Mouse (Mus musculus) kidney, postnatal 36 days (tissue): ENCODE measurements at regions not wholly inside any gene's neighbourhood (a gene's known extent, or its start where the extent isn't known, plus 50 kb on each side); places are given as distances from the start of the nearest gene placed in this dataset.

ENCODE experiments used
- DNase-seq, 2 experiments: peaks; one replicate each; pipeline ENCODE4 v3.0.0; 2021 to 2022; ENCODE audit warnings: mixed read lengths in 2 of 2

DNA sequence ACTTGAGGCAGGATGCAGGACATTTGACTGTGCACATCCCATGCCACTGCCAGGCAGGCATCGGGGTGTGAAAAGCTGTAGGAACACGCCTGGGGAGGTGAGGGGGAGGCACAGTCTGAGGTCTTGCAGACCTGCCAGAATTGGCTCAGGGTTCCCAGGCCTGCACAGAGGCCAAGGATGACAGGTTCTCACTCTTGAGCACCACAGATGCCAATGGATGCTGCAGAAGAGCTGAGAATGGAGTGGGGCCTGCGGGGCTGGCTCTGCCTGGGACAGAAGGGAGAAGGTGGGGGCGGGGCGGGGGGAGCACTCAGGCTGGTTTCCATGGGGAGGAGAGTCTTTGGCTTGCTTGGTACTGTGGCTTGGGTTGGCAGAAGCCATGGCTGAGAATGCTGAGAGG, 469.2 kb upstream of the Syt1 start:
- DNase-seq: no peak

DNA sequence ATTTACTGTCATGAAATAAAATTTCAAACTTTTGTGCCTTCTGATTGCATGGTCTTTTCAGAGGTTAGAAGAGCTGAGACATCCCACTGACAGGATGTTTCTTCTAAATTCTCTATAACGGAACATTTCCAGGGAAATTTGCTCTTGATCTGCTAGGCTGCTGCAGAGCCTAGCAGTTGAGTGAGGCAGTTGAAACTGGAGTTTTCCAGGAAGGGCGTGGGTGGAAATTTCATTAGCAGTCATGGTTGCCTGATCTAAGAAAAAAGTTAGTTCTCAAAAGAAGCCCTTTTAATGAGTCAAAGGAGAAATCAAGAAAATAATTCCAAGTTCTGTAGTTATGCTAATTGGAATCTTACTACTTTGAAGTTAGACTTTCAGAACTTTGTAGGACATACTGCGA, 455.7 kb upstream of the Syt1 start:
- DNase-seq: no peak

GRCm38 (mm10) chr10:109431112-109431511, 420.3 kb upstream of the Syt1 start:
- DNase-seq: no peak

- DNase-seq: no peak
Measured at GRCm38 (mm10) chr10:109427878-109428277, 417.1 kb upstream of the Syt1 start.

DNA sequence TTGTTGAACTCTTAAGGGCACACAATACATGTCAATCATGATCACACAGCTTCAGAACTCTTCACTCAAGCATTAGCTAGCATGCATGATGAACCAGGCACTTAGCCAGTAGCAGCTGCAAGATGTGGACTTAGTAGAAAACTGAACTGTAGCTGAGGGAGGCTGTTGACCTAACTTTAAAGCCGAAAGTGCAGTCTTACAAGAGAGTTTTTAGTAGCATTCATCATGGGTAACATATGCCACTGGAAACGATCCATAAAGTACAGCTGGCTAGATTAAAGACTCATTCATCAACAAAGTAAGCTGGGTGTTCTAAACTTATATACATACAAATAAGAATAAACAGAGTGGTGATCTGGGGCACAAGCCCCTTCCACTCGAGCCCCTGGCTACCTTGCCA, 396.2 kb upstream of the Syt1 start:
- DNase-seq: no peak

DNA sequence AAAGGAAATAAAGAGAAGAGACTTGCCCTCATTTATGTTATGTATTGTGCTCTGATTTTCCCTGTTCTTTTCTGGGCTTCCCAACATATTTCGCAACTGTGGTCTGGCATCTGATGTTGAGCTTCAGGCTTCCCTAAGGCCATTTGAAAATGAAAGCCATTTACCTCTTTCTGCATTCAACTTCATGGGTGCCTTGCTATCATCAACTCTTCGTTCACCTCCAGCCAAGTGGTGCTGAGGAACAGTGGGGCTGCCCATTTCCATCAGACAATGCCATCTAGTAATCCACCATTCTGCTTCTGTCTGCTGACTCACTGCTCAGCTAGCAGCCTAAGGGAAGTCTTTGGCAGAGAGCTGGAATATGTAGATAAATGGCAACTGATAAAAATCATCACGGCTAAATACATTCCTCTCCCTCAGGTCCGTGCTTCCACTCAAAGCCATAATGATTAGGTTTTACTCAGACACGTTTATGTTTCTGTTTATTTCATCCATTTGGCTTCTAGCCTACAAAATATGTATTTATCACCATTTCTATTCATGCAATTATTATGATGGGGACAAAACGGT, 394.4 kb upstream of the Syt1 start:
- no peak for DNase-seq

- no peak for DNase-seq
Measured at GRCm38 (mm10) chr10:109383758-109384157, 373.0 kb upstream of the Syt1 start.

GRCm38 (mm10) chr10:109378846-109379245, 368.1 kb upstream of the Syt1 start:
- no peak for DNase-seq

DNA sequence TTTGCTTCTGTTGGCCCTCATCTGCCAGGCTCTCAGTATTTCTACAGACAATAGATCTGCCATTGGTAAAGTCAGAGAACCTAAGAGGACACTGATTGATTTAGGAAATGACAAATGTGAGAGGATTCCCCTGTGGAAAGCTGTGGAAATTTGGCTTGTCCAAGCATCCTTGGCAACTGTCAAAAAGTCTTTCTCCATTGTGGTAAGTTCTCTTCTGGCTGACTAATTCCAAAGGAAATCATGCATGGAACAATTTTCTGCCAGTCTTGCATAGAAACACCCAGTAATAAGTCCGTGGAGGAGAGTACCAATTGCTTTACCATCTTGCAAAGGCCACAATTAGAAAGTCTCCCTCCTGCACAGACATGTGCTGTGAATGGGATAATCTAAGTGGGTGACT, 349.4 kb upstream of the Syt1 start:
- no peak for DNase-seq

GRCm38 (mm10) chr10:109358812-109359211, 348.0 kb upstream of the Syt1 start:
- no peak for DNase-seq

GRCm38 (mm10) chr10:109332846-109333386, 322.1 kb upstream of the Syt1 start:
- DNase-seq: no peak

DNA sequence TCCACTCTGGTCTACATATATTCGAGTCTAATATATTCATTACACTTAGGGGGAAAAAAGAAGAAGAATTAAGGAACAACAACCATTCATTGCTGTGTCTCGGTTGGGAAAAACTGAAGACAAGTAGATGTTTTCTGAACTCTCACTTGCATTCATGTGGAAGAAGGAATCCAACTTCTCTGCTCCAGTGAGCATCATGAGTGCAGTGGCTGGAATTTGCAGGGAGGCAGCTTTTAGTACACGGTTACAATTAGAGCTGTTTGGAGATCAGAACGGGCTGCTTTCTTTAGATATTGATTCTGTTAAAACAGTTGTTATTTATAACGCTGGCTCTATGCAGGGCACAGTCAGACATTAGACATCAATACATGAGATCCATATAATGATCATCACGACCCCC, 298.5 kb upstream of the Syt1 start:
- no peak for DNase-seq

- no peak for DNase-seq
Measured at GRCm38 (mm10) chr10:109300199-109300598, 289.4 kb upstream of the Syt1 start.

- DNase-seq: no peak
Measured at GRCm38 (mm10) chr10:109299785-109300184, 289.0 kb upstream of the Syt1 start.

DNA sequence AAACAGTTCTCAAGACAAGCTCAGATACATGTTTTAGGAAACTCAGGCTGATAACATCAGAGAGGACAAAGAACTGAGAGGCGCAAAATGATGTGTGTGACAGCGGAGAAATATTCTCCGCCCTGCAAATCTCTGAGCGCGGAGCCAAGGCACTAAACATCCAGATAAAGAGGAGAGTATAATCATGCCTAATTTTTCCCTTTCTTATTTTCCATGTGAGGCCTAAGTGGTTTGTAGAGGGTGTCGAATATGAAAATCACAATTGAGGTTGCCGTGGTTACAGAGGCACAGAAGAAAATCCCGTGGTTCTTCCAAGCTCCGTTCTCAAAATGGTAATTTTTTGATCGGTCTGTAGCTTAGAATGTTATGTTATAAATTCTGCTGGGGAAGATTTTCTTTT, 272.6 kb upstream of the Syt1 start:
- no peak for DNase-seq

- no peak for DNase-seq
Measured at GRCm38 (mm10) chr10:109249781-109250180, 239.0 kb upstream of the Syt1 start.

DNA sequence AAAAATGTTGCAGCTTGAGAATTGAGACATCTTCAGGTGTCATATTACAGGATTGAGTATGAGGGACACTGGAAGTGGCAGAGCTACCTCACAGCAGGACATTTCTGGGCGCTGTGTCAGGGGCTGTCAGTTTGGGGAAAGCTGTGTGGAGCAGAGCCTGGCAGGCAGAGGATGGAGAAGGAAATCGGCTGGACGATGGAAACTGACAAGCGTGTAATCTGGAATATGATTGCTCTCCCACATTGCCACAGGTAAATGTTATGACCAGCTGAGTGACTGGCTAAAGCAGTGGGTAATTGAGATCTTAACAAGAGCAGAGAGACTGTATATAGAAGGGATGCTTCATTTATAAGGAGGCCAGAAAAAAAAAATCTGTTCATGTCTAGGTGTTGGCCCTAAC, 235.5 kb upstream of the Syt1 start:
- DNase-seq: no peak

DNA sequence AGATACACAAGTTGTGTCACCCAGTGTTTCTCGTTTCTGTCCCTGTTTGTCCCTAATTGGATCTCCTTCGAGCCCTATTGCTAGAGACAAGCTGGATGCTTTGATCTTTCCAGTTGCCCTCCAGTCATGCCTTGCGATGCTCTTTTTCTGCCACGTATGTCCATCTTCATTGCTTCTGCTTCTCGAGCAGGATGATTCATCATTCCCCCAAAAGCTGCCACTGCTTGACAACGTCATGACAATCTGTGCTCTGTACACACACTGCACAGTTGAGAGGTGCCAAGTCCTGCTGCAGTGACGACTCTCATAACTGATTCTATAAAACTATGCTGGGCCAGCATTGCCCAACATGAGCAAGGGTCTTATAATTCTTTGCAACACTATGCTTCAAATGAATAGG, 226.2 kb upstream of the Syt1 start:
- no peak for DNase-seq

GRCm38 (mm10) chr10:109226989-109227388, 216.2 kb upstream of the Syt1 start:
- no peak for DNase-seq

GRCm38 (mm10) chr10:109188761-109189503, 178.2 kb upstream of the Syt1 start:
- DNase-seq: no peak

DNA sequence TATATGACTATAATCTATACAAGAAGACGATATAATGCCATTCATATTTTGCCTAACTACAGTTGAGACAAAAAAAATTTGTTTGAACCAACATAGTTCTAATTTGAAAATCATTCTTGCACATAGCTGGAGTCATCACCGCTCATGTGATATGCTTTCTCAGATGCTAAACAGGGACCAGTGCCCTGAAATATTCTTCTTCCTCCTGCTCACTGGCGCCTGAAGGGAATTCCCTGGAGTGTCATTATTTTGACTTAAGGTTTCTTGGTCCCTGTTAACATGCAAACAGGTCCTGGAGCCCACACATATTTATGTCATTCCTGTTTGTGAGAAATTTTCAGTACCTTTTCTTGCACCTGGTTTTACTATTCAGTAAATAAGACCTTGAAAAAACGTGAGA, 177.5 kb upstream of the Syt1 start:
- DNase-seq: no peak

DNA sequence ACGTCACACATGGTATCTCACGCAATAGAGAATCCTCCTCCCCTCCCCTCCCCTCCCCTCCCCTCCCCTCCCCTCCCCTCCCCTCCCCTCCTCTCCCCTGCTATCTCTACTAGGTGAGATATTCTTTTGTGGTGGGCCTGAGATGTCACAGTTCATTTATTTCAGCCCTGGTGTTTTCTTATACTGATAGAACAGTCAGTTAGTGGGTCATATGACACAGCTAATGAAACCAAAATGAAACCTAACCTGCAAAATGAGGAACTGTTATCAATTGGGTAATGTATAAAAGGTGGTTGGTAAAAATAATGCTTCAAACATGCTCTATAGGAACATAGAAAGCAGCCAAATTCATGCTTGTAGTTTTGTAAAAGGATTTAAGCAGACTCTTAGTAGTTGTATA, 174.5 kb upstream of the Syt1 start:
- DNase-seq: no peak

- DNase-seq: no peak
Measured at GRCm38 (mm10) chr10:109180527-109180926, 169.7 kb upstream of the Syt1 start.

DNA sequence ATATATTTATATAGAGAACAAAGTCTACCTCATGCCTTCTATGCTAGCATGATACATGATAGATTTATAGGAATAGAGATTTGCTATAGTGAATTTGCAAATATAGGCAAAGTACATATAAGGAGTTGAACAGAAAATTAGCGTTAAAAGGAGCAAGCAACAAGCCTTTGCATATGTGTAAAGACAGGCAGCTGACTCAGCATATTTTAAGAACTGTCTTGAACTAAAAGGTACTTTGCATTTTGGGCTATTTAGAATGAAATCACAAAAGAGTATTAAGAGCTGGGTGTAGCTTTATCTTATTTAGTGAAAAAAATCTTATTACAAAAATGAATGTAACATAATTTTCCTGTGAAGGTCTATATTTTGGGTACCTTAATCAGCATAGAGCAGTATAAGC, 149.9 kb upstream of the Syt1 start:
- no peak for DNase-seq

GRCm38 (mm10) chr10:109155768-109156167, 145.0 kb upstream of the Syt1 start:
- DNase-seq: no peak
